Mouse (Mus musculus): ENCODE results near the gene Sdhaf1. TPM values are rescaled to one million over a fixed set of nuclear protein-coding genes. Genes with fewer than 3 reads are reported as not detected.

The Sdhaf1 gene
- polyA plus RNA-seq, 1 experiment from 2014 or later: 17.2 TPM

DNA sequence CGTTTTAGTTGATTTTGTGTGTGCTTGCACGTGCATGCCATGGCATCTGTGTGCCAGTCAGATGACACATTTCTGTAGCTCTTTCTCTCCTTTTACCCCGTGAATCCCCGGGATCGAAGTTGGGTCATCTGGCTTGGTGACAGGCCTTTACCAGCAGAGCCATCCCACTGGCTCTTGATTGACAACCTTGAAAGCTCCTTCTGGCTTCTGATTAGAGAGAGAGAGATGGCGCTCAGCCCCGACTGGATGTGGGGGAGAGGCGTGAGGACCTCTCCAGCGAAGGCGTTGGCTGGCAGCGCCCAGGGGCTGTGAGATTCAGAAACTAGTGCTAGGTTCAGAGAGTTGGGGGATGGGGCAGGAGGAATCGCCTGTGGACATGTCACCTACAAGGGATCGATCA, 29.9 kb downstream of the Sdhaf1 start:
- no peaks in the 10 kb centered on the region for H3K27me3 ChIP-seq (replicated peaks; ENCODE audit: control insufficient read depth, insufficient read depth, low read length)
- H3K36me3 ChIP-seq (ENCODE audit: control insufficient read depth, insufficient read depth, low read length): peaks cover 41% of the 10 kb centered on the region
- WGBS: 84% methylated on average over 13 of the region's 13 CpGs
- no peak overlapping the region for H3K4me3 ChIP-seq (ENCODE audit: low read depth, low read length)
- H3K9me3 ChIP-seq (ENCODE audit: control insufficient read depth, low read length): no peaks in the 10 kb centered on the region
- H3K27ac ChIP-seq (ENCODE audit: low read depth): no peak overlapping the region
- no peak for ATAC-seq (replicated peaks; ENCODE audit: low FRiP score, low TSS enrichment, low read depth)
- no peak overlapping the region for H3K9ac ChIP-seq (ENCODE audit: low read length)
- DNase-seq (ENCODE audit: low spot score): no peak
- peaks cover 6% of the 10 kb centered on the region for H3K4me1 ChIP-seq (replicated peaks; ENCODE audit: control insufficient read depth, insufficient read depth, low read length)
- H3K4me2 ChIP-seq (ENCODE audit: low read length): no peak overlapping the region

DNA sequence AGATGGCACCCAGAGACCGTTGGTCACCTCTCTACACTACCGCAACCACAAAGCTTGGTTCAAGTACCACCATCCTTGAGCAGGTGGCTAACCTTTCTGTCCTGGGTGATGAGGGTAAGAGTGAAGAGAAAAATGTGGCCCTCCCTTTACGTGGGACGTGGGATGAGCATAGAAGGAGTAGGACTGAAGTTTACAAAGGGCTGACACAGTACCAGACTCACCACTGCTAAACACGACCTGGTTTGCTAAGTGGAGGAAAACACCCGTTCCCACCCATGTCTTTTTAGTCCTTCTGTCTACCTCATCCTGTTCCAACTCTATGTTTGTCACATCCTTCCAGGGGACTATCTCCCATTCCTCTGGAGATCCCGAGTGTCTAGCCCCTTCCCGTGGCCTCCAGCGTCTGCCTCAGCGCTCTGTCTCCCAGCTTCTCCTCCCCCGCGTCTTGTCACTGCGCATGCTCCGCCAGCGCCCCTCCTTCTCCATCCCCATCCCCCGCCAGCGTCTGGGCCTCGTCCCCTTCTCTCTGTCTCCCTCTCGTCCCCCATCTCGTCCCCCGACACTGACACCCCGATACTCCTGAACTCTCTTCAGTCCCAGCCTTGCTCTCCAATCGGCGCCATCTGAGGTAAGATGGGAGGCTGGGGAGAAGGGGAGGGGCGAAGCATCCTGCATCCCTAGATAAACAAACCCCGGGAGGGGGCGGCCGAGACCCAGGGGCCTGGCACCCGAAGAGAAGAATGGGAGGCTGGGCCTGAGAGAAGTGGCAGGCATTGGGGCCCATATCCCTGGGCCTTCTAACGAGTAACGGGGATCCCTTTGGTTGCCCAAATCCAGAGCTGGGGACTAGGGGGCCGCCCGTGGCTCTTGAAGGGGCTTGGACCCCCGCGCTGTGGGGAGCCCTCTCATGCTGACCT, 32.2 kb downstream of the Sdhaf1 start, which contains the start of gene Clip3:
Clip3 (plus strand) TSS at position 514 of the 917 bp plus-strand sequence.
- no peaks in the 10 kb centered on the region for H3K27me3 ChIP-seq (replicated peaks; ENCODE audit: control insufficient read depth, insufficient read depth, low read length)
- ATAC-seq (replicated peaks; ENCODE audit: low FRiP score, low TSS enrichment, low read depth) (peak; percentile 73), DNase-seq (ENCODE audit: low spot score) (peak; percentile 84)
- H3K9ac ChIP-seq (ENCODE audit: low read length): peak within 1 kb of the TSS; percentile 48
- peaks cover 6% of the 10 kb centered on the region for H3K4me1 ChIP-seq (replicated peaks; ENCODE audit: control insufficient read depth, insufficient read depth, low read length)
- peak within 1 kb of the TSS; percentile 54 for H3K27ac ChIP-seq (ENCODE audit: low read depth)
- peak within 1 kb of the TSS; percentile 64 for H3K4me3 ChIP-seq (ENCODE audit: low read depth, low read length)
- peaks cover 19% of the 10 kb centered on the region for H3K36me3 ChIP-seq (ENCODE audit: control insufficient read depth, insufficient read depth, low read length)
- WGBS: 8% methylated on average over 35 of the region's 35 CpGs
- H3K4me2 ChIP-seq (ENCODE audit: low read length): peak within 1 kb of the TSS; percentile 51
- no peaks in the 10 kb centered on the region for H3K9me3 ChIP-seq (ENCODE audit: control insufficient read depth, low read length)

DNA sequence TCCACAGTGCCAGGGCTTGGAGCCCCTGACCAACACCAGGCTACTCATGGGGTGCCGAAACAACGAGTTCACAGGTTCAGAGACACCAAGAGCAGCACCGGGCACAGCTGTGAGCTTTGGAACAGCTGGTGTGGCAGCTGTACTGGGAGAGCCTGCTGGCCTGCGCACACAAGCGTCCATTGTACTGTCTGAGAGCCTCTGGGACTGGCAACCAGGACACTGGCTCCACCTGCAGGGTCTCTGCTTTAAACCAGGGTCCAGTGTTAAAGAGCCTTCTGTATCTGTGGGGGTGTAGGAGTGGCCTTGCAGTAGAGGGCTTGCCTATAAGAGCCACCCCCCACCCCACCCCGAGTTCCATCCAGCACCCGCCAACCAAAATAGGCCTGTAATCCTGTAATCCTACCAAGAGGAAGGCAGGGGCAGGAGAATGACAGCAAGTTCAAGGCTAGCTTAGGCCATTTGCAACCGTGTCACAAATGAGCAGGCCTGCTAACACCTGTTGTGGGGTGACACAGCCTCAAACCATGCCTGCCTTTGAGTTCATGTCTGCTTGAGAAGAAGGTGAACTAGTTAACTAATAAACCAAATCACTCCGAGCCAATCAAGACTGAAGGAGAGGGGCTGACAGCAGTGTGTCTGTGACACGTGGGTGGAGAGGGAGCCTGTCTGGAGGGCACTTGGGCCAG, 33.8 kb downstream of the Sdhaf1 start:
- Histone ChIP-seq H3K9me3 (ENCODE audit: control insufficient read depth, low read length) (no peaks in the 10 kb centered on the region), H3K4me2 (ENCODE audit: low read length) (no peak overlapping the region), H3K4me3 (ENCODE audit: low read depth, low read length) (no peak overlapping the region), H3K9ac (ENCODE audit: low read length) (no peak overlapping the region), H3K27ac (ENCODE audit: low read depth) (0 out of 2 replicates have a peak overlapping the region, but pooled peaks have one; percentile 35), H3K4me1 (replicated peaks; ENCODE audit: control insufficient read depth, insufficient read depth, low read length) (peaks cover 6% of the 10 kb centered on the region), H3K36me3 (ENCODE audit: control insufficient read depth, insufficient read depth, low read length) (peaks cover 9% of the 10 kb centered on the region), H3K27me3 (replicated peaks; ENCODE audit: control insufficient read depth, insufficient read depth, low read length) (no peaks in the 10 kb centered on the region)
- ATAC-seq (replicated peaks; ENCODE audit: low FRiP score, low TSS enrichment, low read depth) (peak; percentile 53; the same call in 1 of the 2 replicates), DNase-seq (ENCODE audit: low spot score) (no peak)
- 53% methylated on average over 10 of the region's 10 CpGs for WGBS

DNA sequence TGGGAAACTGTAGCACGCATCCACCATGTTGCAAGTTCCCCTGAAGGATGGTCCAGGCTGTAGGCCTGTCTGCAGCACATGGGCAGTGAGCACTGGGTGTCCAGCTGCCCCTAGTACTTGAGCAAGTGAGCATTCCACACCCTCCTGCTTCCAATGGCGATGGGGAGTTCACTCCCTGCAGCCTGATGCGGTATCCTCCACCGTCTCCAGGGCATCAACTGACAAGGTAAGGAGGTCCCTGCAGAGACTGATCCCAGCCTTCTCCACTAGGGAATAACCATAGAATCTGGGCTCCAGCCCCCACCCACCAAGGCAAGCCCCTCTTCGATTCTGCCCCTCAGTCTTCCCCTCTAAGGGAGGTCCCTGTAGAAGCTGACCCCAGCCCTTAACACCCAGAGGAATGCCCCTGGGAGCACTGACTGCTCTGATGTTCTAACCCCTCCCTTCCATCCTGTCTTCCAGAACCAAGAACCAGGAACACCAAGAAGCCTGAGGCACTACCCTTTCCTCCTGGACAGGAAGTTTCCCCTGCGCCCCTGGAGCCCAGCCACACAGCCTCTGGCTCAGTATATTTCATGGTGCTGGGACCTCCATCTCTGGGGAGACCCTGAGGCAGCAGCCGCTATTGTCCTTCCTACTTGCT, 34.5 kb downstream of the Sdhaf1 start:
- 0 out of 2 replicates have a peak overlapping the region, but pooled peaks have one; percentile 35 for H3K27ac ChIP-seq (ENCODE audit: low read depth)
- H3K9me3 ChIP-seq (ENCODE audit: control insufficient read depth, low read length): no peaks in the 10 kb centered on the region
- H3K36me3 ChIP-seq (ENCODE audit: control insufficient read depth, insufficient read depth, low read length): peaks cover 7% of the 10 kb centered on the region
- no peak overlapping the region for H3K9ac ChIP-seq (ENCODE audit: low read length)
- peaks cover 6% of the 10 kb centered on the region for H3K4me1 ChIP-seq (replicated peaks; ENCODE audit: control insufficient read depth, insufficient read depth, low read length)
- DNase-seq (ENCODE audit: low spot score): no peak
- 70% methylated on average over 7 of the region's 7 CpGs for WGBS
- no peak overlapping the region for H3K4me2 ChIP-seq (ENCODE audit: low read length)
- no peak overlapping the region for H3K4me3 ChIP-seq (ENCODE audit: low read depth, low read length)
- H3K27me3 ChIP-seq (replicated peaks; ENCODE audit: control insufficient read depth, insufficient read depth, low read length): no peaks in the 10 kb centered on the region
- ATAC-seq (replicated peaks; ENCODE audit: low FRiP score, low TSS enrichment, low read depth): no peak

DNA sequence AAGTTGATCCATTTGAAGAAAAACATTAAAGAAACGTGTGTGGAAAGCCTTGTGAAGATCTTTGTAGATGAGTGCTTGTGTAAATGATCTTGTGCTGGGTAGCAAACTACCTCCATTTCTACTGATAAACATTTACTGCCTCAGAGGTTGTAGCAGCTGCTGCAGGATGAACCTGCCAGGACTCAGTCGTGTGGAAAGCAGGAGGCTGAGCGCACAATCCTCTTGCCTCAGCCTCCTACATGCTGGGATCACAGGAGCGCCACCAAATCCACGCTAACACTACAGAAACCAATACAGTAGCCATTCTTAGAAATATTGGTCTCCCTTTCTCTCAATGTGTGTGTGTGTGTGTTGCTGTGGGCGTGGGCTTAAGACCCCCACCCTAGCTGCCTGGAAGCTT, 35.6 kb downstream of the Sdhaf1 start:
- ATAC-seq (replicated peaks; ENCODE audit: low FRiP score, low TSS enrichment, low read depth) (no peak), DNase-seq (ENCODE audit: low spot score) (no peak)
- H3K27ac ChIP-seq (ENCODE audit: low read depth): no peak overlapping the region
- WGBS: 62% methylated on average over 6 of the region's 6 CpGs
- H3K36me3 ChIP-seq (ENCODE audit: control insufficient read depth, insufficient read depth, low read length): no peaks in the 10 kb centered on the region
- peaks cover 6% of the 10 kb centered on the region for H3K4me1 ChIP-seq (replicated peaks; ENCODE audit: control insufficient read depth, insufficient read depth, low read length)
- H3K9ac ChIP-seq (ENCODE audit: low read length): no peak overlapping the region
- no peak overlapping the region for H3K4me3 ChIP-seq (ENCODE audit: low read depth, low read length)
- H3K9me3 ChIP-seq (ENCODE audit: control insufficient read depth, low read length): no peaks in the 10 kb centered on the region
- no peak overlapping the region for H3K4me2 ChIP-seq (ENCODE audit: low read length)
- H3K27me3 ChIP-seq (replicated peaks; ENCODE audit: control insufficient read depth, insufficient read depth, low read length): no peaks in the 10 kb centered on the region

DNA sequence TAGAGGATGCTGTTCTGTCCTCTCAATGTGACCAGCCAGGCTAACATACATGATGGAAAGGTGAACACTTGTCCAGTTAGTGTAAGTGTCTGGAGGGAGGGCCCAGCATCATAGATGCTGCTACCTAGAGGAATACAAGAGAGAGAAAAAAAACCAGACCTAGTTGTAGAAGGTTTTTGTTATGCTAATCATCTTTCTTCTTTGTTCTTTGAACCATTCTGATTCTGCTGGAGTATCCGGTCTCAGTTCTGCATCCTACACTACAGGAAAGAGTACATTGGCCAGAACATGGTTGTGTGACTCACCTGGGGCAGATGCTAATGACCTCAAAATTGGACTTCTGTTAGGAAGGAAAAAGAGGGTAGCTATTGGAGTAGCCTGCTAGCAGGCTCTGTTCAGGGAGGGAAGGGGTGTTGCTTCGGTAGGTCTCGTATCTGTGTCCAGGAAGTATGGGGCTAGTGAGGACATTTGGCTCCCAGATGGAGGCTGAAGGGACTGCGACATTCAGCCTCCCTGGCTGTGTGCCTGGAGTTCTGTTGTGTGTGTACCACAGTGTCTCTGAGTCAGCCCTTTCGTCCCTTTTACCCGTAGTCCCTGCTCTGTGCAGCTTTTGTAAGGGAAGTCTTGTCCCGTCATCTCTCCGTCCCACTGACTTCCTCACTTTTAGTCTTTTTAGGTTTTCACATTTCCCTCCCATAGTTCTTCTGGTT, 36.8 kb downstream of the Sdhaf1 start:
- WGBS: 74% methylated on average over 8 of the region's 8 CpGs
- H3K27me3 ChIP-seq (replicated peaks; ENCODE audit: control insufficient read depth, insufficient read depth, low read length): no peaks in the 10 kb centered on the region
- H3K9ac ChIP-seq (ENCODE audit: low read length): no peak overlapping the region
- H3K4me2 ChIP-seq (ENCODE audit: low read length): no peak overlapping the region
- no peaks in the 10 kb centered on the region for H3K9me3 ChIP-seq (ENCODE audit: control insufficient read depth, low read length)
- peaks cover 6% of the 10 kb centered on the region for H3K4me1 ChIP-seq (replicated peaks; ENCODE audit: control insufficient read depth, insufficient read depth, low read length)
- DNase-seq (ENCODE audit: low spot score): no peak
- H3K4me3 ChIP-seq (ENCODE audit: low read depth, low read length): no peak overlapping the region
- H3K36me3 ChIP-seq (ENCODE audit: control insufficient read depth, insufficient read depth, low read length): no peaks in the 10 kb centered on the region
- ATAC-seq (replicated peaks; ENCODE audit: low FRiP score, low TSS enrichment, low read depth): no peak
- H3K27ac ChIP-seq (ENCODE audit: low read depth): no peak overlapping the region

DNA sequence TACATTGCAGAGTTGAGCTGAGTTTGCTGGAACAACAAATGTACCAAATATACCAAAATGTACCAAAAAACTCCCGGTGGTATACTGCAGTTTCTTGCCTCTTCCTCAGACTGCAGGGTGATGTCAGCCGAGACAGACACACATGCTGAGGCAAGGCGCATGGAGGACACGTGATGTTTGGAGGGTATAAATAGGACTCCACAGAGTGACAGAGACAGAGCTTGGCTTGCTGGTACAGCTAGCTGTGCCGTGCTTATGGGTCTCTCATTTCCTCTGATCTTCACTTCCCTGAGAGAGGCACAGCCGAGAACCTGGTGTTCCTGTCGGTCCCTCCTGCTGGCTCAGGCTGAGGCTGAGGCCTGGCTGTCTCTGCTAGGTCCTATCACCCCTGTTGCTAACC, 41.0 kb downstream of the Sdhaf1 start:
- DNase-seq (ENCODE audit: low spot score): no peak
- no peak for ATAC-seq (replicated peaks; ENCODE audit: low FRiP score, low TSS enrichment, low read depth)
- Histone ChIP-seq H3K9ac (ENCODE audit: low read length) (no peak overlapping the region), H3K4me3 (ENCODE audit: low read depth, low read length) (no peak overlapping the region), H3K9me3 (ENCODE audit: control insufficient read depth, low read length) (no peaks in the 10 kb centered on the region), H3K27ac (ENCODE audit: low read depth) (no peak overlapping the region), H3K4me2 (ENCODE audit: low read length) (no peak overlapping the region), H3K27me3 (replicated peaks; ENCODE audit: control insufficient read depth, insufficient read depth, low read length) (no peaks in the 10 kb centered on the region), H3K36me3 (ENCODE audit: control insufficient read depth, insufficient read depth, low read length) (no peaks in the 10 kb centered on the region), H3K4me1 (replicated peaks; ENCODE audit: control insufficient read depth, insufficient read depth, low read length) (peaks cover 10% of the 10 kb centered on the region)
- WGBS: 78% methylated on average over 7 of the region's 7 CpGs

DNA sequence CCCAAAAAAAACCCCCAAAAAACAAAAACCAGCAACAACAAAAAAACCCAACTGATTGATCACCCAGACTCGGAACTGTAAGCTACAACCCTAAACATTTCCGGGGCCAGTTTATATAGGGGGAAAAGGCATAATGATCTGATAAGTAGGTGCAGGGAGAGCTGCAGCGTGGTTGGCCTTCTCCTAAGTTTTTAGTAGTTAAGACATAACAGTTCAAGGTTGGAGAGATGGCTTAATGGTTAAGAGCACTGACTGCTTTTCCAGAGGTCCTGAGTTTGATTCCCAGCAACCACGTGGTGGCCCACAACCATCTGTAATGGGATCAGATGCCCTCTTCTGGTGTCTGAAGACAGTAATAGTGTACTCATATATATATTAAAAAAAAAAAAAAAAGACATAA, 42.2 kb downstream of the Sdhaf1 start:
- peaks cover 10% of the 10 kb centered on the region for H3K4me1 ChIP-seq (replicated peaks; ENCODE audit: control insufficient read depth, insufficient read depth, low read length)
- peak overlapping the region; percentile 99; the same call in 1 of the 2 replicates for H3K27ac ChIP-seq (ENCODE audit: low read depth)
- WGBS: 71% methylated on average over 4 of the region's 4 CpGs
- DNase-seq (ENCODE audit: low spot score) (no peak), ATAC-seq (replicated peaks; ENCODE audit: low FRiP score, low TSS enrichment, low read depth) (no peak)
- H3K27me3 ChIP-seq (replicated peaks; ENCODE audit: control insufficient read depth, insufficient read depth, low read length): no peaks in the 10 kb centered on the region
- no peaks in the 10 kb centered on the region for H3K9me3 ChIP-seq (ENCODE audit: control insufficient read depth, low read length)
- H3K4me2 ChIP-seq (ENCODE audit: low read length): peak overlapping the region; percentile 94
- no peaks in the 10 kb centered on the region for H3K36me3 ChIP-seq (ENCODE audit: control insufficient read depth, insufficient read depth, low read length)
- no peak overlapping the region for H3K9ac ChIP-seq (ENCODE audit: low read length)
- H3K4me3 ChIP-seq (ENCODE audit: low read depth, low read length): no peak overlapping the region
